Mouse (Mus musculus): ENCODE measurements around the gene Git2. TPM values are rescaled to one million over a fixed set of nuclear protein-coding genes. Genes with fewer than 3 reads are reported as not detected.

Gene Git2
- total RNA-seq (2014; fragmentation: Nextera tagmentation) (113 and 128 TPM in 2 replicates), total RNA-seq (2017) (77.9 and 117 TPM in 2 replicates)

DNA sequence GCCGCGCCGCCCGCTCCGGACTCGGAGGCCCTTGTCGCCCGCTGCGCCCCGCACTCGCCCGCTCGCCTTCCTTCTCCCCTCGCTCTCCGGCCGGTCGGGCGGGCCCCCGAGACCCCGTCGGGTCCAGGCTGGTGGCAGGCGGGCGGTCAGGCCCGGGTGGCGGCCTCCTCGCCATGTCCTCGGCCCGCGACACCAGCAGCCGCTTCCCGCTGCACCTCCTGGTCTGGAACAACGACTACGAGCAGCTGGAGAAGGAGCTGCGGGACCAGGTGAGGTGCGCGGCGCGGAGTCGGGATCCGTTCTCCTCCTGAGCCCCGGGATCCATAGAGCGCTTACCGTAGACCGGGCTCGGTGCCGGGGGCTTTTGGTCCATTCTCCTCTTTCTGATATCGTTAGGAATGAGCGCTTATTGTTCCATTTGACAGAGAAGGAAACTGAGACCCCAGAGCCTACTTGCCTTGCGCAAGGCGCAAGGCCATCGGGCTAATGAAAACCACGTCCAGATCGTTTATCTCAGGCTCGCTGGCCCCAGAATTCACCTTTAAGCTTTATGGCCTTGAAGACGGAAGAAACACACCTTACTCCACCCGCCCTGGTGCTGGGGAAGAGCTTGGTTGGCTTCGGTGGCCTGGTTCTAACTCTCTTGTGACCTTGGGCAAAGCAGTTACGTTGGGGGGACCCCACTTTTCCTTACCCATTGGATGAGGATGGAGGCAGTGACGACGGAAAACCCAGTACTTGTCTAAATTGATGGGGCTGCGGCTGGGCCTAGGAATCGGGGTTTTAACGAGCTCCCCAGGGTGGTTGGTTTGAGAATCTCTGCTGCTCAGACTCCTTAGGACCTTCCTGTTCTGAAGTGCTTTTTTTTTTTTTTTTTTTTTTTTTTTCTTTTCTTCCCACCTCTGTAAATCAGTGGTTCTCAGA lies at the start of gene Git2:
TSS of gene Git2 (minus strand) at position 462 of the 924 bp plus-strand sequence.
- no peak for ATAC-seq (replicated peaks; ENCODE audit: poor library complexity, severe bottlenecking)

- peak; percentile 59 for ATAC-seq (replicated peaks; ENCODE audit: poor library complexity, severe bottlenecking)
Observed at GRCm38 (mm10) chr5:114824197-114824596, 48.9 kb upstream of the Git2 start.

DNA sequence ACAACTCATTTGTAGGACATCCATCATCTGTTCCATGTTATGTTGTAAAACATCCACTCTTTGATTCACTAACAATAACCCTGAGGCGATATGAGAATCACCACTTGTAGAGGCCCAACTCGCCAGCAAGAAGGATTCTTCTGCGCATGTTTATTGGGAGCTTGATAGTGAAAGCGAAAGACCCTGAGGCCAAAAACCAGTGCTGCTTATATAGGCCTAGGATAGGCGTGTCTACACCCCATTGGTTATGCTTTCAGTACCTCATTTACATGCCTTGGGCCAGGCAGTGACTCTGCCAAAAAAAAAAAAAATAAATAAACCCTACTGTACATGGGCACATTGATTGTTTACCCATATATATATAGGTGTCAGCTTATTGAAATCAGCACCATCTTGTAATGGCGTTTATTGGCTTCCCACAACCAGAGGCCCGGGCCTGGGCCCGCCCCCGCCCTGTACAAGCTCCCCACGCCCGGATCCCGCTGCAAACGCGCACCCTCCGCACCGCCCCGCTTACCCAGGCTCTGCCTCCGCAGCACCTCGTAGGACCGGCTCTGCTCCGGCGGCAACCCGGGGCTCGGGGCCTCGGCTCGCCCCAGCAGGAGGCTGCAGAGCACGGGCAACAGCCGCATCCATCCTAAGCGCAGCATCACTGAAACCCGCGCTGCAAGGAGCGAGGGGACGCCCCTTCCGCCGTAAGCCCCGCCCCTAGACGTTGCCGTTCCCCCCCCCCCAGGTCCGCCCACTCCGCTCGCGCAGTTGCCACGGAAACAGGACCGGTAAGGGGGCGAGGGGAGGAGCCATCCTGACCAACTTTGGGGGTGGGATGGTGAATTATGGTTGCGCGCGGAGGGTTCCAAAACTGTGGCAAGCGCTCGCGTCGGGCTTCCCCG lies 47.7 kb upstream of the Git2 start, which contains the start of gene 1500011B03Rik:
TSS of gene 1500011B03Rik (minus strand) at position 673 of the 893 bp plus-strand sequence.
- peak; percentile 47 for ATAC-seq (replicated peaks; ENCODE audit: poor library complexity, severe bottlenecking)

DNA sequence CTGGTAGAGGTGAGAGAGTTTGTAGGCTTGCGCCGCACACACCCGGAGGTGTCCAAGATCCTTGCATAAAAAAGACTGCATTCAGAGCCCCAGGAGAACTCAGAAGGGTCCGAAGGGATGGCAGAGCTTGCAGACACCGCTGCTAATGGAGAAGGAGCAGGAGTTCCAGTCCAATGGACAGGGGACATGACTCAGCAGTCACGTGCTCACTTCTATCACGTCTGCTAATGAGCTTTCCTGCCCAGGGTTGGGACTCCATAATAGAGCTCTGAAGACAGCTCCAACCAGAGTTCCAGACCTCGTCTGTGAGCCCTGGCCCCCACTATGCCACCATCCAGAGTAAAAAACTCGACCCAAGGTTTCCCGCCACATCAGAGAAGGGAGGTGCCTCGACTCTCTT lies 42.8 kb upstream of the Git2 start:
- no peak for ATAC-seq (replicated peaks; ENCODE audit: poor library complexity, severe bottlenecking)

GRCm38 (mm10) chr5:114816599-114816998 lies 41.3 kb upstream of the Git2 start:
- no peak for ATAC-seq (replicated peaks; ENCODE audit: poor library complexity, severe bottlenecking)

DNA sequence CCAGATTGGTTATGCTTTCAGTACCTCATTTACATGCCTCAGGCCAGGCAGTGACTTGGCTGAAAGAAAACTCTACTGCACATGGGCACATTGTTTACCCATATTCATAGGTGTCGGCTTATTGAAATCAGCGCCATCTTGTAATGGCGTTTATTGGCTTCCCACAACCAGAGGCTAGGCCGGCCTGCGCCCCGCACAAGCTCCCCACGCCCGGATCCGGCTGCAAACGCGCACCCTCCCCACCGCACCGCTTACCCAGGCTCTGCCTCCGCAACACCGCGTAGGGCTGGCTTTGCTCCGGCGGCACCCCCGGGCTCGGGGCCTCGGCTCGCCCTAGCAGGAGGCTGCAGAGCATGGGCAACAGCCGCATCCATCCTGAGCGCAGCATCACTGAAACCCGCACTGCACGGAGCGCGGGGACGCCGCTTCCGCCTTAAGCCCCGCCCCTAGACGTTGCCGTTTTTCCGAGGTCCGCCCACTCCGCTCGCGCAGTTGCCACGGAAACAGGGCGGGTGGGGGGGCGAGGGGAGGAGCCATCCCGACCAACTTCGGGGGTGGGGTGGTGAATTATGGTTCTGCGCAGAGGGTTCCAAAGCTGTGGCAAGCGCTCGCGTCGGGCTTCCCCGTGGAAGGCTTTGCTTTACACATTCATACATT lies 38.3 kb upstream of the Git2 start:
- ATAC-seq (replicated peaks; ENCODE audit: poor library complexity, severe bottlenecking), result peak; percentile 85

GRCm38 (mm10) chr5:114809826-114810225 lies 34.5 kb upstream of the Git2 start:
- no peak for ATAC-seq (replicated peaks; ENCODE audit: poor library complexity, severe bottlenecking)

DNA sequence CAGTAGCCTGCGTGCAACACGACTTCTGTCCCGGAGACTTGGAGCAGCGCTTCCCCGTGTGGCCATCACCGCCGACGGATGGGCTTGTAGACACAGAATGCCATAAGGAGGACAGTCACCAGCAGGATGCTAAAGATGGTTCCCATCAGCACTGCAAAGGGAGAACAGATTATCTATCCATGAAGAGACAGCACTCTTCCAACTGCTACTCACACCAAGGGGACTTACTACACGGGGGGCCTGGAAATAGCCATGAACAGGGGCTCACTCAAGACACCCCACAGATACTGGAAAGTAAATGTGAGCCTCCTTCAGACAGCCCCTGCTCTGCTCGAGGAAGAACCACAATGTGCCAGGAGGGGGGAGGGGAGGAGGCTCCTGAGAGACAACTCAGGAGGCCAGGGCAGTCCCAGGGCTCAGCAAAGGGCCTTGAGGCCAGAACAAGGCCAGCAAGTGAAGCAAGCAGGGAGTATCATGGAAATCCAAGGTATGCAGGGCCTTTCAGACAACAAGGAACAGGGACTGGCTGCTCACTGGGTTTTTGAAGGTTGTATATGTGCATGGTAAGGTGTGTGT lies 34.0 kb upstream of the Git2 start:
- ATAC-seq (replicated peaks; ENCODE audit: poor library complexity, severe bottlenecking), result no peak

DNA sequence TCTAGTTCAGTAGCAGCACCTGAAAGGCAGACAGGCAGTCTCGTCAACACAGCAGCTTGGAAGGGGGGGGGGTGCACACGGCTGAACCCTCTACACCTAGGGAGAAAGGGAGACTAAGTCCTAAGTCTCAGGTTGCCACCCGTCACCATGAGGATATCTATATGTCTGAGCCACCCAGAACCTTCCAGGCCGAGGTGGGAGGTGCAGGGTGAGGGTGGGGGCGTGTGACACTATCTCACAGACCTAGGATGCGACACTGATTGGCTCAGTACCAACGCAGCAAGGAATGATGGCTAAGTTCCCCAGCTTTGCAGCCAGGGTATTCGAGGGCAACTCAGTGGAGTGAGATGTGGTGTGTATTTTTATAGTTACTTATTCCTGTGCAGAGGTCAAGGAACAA lies 33.1 kb upstream of the Git2 start:
- ATAC-seq (replicated peaks; ENCODE audit: poor library complexity, severe bottlenecking), result no peak

GRCm38 (mm10) chr5:114807893-114808292 lies 32.6 kb upstream of the Git2 start:
- no peak for ATAC-seq (replicated peaks; ENCODE audit: poor library complexity, severe bottlenecking)

GRCm38 (mm10) chr5:114807468-114807867 lies 32.2 kb upstream of the Git2 start:
- ATAC-seq (replicated peaks; ENCODE audit: poor library complexity, severe bottlenecking), result no peak; the same call in 1 of the 2 replicates

DNA sequence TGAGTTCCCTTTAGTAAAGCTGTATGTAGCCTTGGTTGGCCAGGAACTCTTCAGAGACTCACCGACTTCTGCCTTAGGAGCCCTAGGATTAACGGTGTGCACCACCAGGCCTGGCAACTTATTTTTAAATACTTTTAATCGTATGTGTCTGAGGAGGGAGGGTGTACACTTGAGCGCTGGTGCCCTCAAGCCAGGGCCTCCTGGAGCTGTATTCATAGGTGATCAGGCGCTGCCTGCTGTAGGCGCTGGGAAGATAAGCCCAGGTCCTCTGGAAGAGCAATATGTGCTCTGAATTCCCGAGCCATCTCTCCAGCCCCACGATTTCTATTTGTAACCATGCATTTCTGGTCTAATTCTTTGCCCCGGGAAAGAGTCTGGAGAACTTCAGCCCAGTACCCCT lies 31.7 kb upstream of the Git2 start:
- ATAC-seq (replicated peaks; ENCODE audit: poor library complexity, severe bottlenecking), result no peak

- ATAC-seq (replicated peaks; ENCODE audit: poor library complexity, severe bottlenecking), result no peak
Observed at GRCm38 (mm10) chr5:114806636-114807035, 31.3 kb upstream of the Git2 start.

GRCm38 (mm10) chr5:114805436-114806350 lies 30.4 kb upstream of the Git2 start:
- ATAC-seq (replicated peaks; ENCODE audit: poor library complexity, severe bottlenecking), result peak; percentile 87

DNA sequence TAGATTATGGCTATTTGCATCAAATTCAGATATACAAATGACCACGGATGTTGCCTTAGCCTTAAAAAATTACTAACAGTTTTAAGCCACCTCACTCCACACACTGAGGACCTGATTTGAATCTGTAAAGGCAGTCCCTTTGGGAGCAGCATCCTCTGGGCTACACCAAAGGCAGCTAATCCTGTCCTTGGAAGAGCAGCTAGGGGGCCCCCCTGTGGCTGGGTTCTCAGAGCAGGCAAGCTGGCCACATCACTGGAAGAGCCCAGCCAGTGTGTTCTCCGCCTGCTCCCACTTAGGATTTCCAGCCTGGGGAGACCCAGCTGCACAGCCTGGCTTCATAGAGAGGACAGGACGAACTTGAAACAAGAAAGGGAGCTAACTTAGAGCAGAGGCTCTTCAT lies 29.6 kb upstream of the Git2 start:
- no peak for ATAC-seq (replicated peaks; ENCODE audit: poor library complexity, severe bottlenecking)

DNA sequence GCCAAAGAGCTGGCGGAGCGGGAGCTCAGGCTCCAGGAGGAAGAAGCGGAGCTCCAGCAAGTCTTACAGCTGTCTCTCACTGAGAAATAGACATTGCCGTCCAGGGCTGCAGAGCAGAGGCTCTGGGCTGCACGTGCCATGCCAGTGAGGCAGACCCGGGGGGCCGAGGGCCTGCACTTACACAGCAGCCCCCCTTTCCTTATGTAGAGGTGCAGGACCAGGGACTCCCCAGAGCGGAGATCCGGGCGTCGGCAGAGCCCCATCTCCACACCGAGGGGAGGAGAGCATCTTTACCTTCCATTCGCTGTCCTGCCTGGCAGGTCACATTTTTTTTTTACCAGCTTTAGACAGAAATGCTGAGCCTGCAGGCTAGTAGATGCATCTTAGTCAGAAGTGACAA lies 29.0 kb upstream of the Git2 start:
- no peak for ATAC-seq (replicated peaks; ENCODE audit: poor library complexity, severe bottlenecking)

DNA sequence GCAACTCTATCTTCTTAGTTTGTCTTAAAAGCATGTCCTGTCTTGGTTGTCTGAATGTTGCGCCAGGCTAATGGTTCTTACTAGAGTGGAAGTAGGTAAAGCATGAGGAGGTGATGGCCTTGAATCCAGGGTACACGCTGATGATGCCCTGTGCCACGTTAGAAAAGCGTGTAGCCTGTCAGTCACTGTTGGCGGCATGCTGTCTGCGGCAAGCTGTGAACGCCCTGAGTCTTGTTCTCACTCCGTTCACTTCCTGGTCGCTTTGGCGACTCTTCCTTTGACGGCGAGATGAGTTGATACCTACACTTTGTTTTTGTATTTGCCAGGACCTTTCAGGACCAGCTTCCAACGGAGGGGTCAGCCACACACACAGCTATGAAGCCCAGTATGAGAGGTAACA lies 27.9 kb upstream of the Git2 start:
- ATAC-seq (replicated peaks; ENCODE audit: poor library complexity, severe bottlenecking), result no peak

GRCm38 (mm10) chr5:114801841-114802240 lies 26.5 kb upstream of the Git2 start:
- no peak for ATAC-seq (replicated peaks; ENCODE audit: poor library complexity, severe bottlenecking)

DNA sequence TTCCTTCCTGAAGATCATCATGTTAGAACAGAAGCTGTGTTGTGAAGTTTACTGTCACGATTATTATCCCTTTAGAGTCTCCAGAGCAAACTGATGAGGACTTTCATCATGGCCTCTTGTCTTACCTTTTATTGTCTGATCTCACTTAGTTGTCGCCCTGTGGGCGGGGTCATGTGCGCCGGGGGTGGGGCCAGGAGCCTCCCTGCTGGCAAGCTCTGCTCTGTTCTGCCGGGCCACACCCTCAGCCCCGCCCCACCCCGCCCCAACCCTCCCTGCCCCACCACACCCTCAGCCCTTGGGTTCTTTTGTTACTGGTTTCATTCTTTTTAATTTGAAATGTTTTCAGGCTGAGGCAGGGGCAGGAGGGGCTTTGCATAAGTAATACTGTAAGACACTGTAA lies 25.7 kb upstream of the Git2 start:
- ATAC-seq (replicated peaks; ENCODE audit: poor library complexity, severe bottlenecking), result no peak; the same call in 1 of the 2 replicates

Measured in granulocyte monocyte progenitor cell, adult 5-6 weeks (primary cell).